Mouse (Mus musculus): ENCODE results near the gene Tube1.
"Not testable (repeated sequence)": the region's sequence is repeated elsewhere in the genome, so short reads cannot be mapped to it uniquely, and the experiment has no call there.

Tube1 gene

GRCm38 (mm10) chr10:39167611-39168010 lies 33.8 kb downstream of the Tube1 start:
- no peak for DNase-seq (ENCODE audit: low read depth, low spot score)

- no peak for DNase-seq (ENCODE audit: low read depth, low spot score)
Measured at GRCm38 (mm10) chr10:39169642-39170041, 35.9 kb downstream of the Tube1 start.

GRCm38 (mm10) chr10:39170181-39170580 lies 36.4 kb downstream of the Tube1 start:
- DNase-seq (ENCODE audit: low read depth, low spot score) = peak; percentile 50

GRCm38 (mm10) chr10:39170706-39171105 lies 36.9 kb downstream of the Tube1 start:
- no peak for DNase-seq (ENCODE audit: low read depth, low spot score)

- DNase-seq (ENCODE audit: low read depth, low spot score) = peak; percentile 87
Measured at GRCm38 (mm10) chr10:39171134-39171533, 37.4 kb downstream of the Tube1 start.

GRCm38 (mm10) chr10:39171603-39172539 lies 38.1 kb downstream of the Tube1 start:
- peak; percentile 80 for DNase-seq (ENCODE audit: low read depth, low spot score)

- no peak for DNase-seq (ENCODE audit: low read depth, low spot score)
Measured at GRCm38 (mm10) chr10:39172540-39172931, 38.8 kb downstream of the Tube1 start.

- no peak for DNase-seq (ENCODE audit: low read depth, low spot score)
Measured at GRCm38 (mm10) chr10:39173077-39173476, 39.3 kb downstream of the Tube1 start.

GRCm38 (mm10) chr10:39176981-39177380 lies 43.2 kb downstream of the Tube1 start:
- DNase-seq (ENCODE audit: low read depth, low spot score) = no peak

GRCm38 (mm10) chr10:39184864-39185544 lies 51.2 kb downstream of the Tube1 start:
- no peak for DNase-seq (ENCODE audit: low read depth, low spot score)

GRCm38 (mm10) chr10:39185545-39185906 lies 51.8 kb downstream of the Tube1 start:
- no peak for DNase-seq (ENCODE audit: low read depth, low spot score)

GRCm38 (mm10) chr10:39192673-39193072 lies 58.9 kb downstream of the Tube1 start:
- no peak for DNase-seq (ENCODE audit: low read depth, low spot score)

- not testable (repeated sequence) for DNase-seq (ENCODE audit: low read depth, low spot score)
Measured at GRCm38 (mm10) chr10:39198216-39198615, 64.4 kb downstream of the Tube1 start.

Measured in embryo, embryonic 11.5 days (tissue).